Mouse (Mus musculus): ENCODE data around the gene Map3k14.

- TF ChIP-seq CTCF (IDR thresholded peaks at IDR 0.05; ENCODE audit: low read depth, low read length): no peak
- no peak for TF ChIP-seq TAL1 (conservative IDR thresholded peaks at IDR 0.05; ENCODE audit: low read depth, low read length)
Observed at GRCm38 (mm10) chr11:103195236-103195635, 72.0 kb downstream of the Map3k14 start.
